Mouse (Mus musculus): Measurements from ENCODE around the gene Serpine1.

Gene Serpine1

GRCm38 (mm10) chr5:137046324-137046718 is 25.7 kb downstream of the Serpine1 start:
- no peak for TF ChIP-seq GATA4 (IDR thresholded peaks at IDR 0.05; ENCODE audit: insufficient replicate concordance, low read length)

- no peak; the same call in 1 of the 2 replicates for TF ChIP-seq GATA4 (IDR thresholded peaks at IDR 0.05; ENCODE audit: insufficient replicate concordance, low read length)
These were observed 26.4 kb downstream of the Serpine1 start, which contains the start of gene Ap1s1 for GRCm38 (mm10) chr5:137045402-137046323. Gene Ap1s1 (minus strand): TSS chr5:137046135.

- no peak for TF ChIP-seq GATA4 (IDR thresholded peaks at IDR 0.05; ENCODE audit: insufficient replicate concordance, low read length)
These were observed 28.1 kb downstream of the Serpine1 start for GRCm38 (mm10) chr5:137043997-137044396.

- no peak for TF ChIP-seq GATA4 (IDR thresholded peaks at IDR 0.05; ENCODE audit: insufficient replicate concordance, low read length)
These were observed 30.6 kb downstream of the Serpine1 start for GRCm38 (mm10) chr5:137041442-137041841.

- no peak for TF ChIP-seq GATA4 (IDR thresholded peaks at IDR 0.05; ENCODE audit: insufficient replicate concordance, low read length)
These were observed 32.6 kb downstream of the Serpine1 start for GRCm38 (mm10) chr5:137039453-137039852.

- no peak for TF ChIP-seq GATA4 (IDR thresholded peaks at IDR 0.05; ENCODE audit: insufficient replicate concordance, low read length)
These were observed 35.9 kb downstream of the Serpine1 start for GRCm38 (mm10) chr5:137036211-137036610.

- peak; percentile 11; the same call in 1 of the 2 replicates for TF ChIP-seq GATA4 (IDR thresholded peaks at IDR 0.05; ENCODE audit: insufficient replicate concordance, low read length)
These were observed 39.4 kb downstream of the Serpine1 start for GRCm38 (mm10) chr5:137032641-137033074.

- no peak for TF ChIP-seq GATA4 (IDR thresholded peaks at IDR 0.05; ENCODE audit: insufficient replicate concordance, low read length)
These were observed 40.0 kb downstream of the Serpine1 start for GRCm38 (mm10) chr5:137032033-137032421.

- TF ChIP-seq GATA4 (IDR thresholded peaks at IDR 0.05; ENCODE audit: insufficient replicate concordance, low read length): no peak
These were observed 40.7 kb downstream of the Serpine1 start for GRCm38 (mm10) chr5:137031076-137032032.

GRCm38 (mm10) chr5:137030416-137030810 is 41.7 kb downstream of the Serpine1 start:
- no peak for TF ChIP-seq GATA4 (IDR thresholded peaks at IDR 0.05; ENCODE audit: insufficient replicate concordance, low read length)

GRCm38 (mm10) chr5:137029643-137030415 is 42.2 kb downstream of the Serpine1 start:
- peak; percentile 22; the same call in 1 of the 2 replicates for TF ChIP-seq GATA4 (IDR thresholded peaks at IDR 0.05; ENCODE audit: insufficient replicate concordance, low read length)

GRCm38 (mm10) chr5:137029273-137029585 is 42.8 kb downstream of the Serpine1 start:
- no peak for TF ChIP-seq GATA4 (IDR thresholded peaks at IDR 0.05; ENCODE audit: insufficient replicate concordance, low read length)

GRCm38 (mm10) chr5:137028561-137029272 is 43.4 kb downstream of the Serpine1 start:
- TF ChIP-seq GATA4 (IDR thresholded peaks at IDR 0.05; ENCODE audit: insufficient replicate concordance, low read length): no peak

GRCm38 (mm10) chr5:137026092-137026491 is 46.0 kb downstream of the Serpine1 start, which contains the start of gene Vgf:
Gene Vgf (plus strand): TSS chr5:137026392.
- TF ChIP-seq GATA4 (IDR thresholded peaks at IDR 0.05; ENCODE audit: insufficient replicate concordance, low read length): no peak

Measured in liver, adult (tissue).